Mouse (Mus musculus): ENCODE measurements at regions not wholly inside any gene's neighbourhood (a gene's known extent, or its start where the extent isn't known, plus 50 kb on each side); places are given as distances from the start of the nearest gene placed in this dataset.
"Not testable (repeated sequence)": the region's sequence is repeated elsewhere in the genome, so short reads cannot be mapped to it uniquely, and the experiment has no call there.

DNA sequence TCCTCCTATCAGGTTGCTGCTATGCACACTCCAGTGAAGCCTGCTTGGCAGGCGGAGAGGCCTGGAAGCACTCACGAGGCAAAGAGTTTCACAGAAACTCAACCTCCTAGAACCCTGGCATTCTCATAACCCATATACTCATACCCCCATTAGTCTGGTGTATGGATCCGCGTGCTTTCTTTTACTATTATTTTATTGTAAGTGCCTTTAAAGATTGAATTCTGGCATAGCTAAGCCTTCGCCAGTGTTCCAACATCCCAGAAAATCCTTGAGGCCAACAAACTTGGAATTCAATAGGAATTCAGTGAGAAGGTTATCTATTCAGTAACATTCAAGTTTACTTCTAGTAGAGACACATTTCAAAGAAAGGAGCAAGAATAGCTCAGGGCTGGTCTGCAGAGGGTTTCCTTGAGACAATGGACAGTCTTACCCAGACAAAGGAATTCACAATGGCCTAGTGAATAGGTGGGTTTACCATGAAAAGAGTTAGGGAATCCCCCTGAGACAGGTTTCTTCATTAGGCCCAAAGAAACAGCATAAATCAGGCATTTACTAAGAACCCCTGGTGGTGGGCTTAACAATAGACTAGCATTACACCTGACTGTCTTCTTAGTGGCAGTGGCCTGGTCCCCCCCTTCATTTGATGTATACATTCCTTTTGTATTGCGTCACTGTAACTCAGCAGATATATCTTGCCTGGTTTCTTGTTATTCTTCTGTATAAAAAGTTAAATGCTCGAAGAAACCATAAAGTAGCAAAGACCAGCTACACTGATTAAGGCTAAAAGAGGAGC, 80.8 kb upstream of the Gm15446 start:
- not testable (repeated sequence) for H3K9me3 ChIP-seq (ENCODE audit: low read depth, low read length); DNase-seq; H3K4me1 ChIP-seq (ENCODE audit: insufficient read depth); H3K4me3 ChIP-seq (ENCODE audit: low read depth, low read length); H3K4me2 ChIP-seq; H3K27ac ChIP-seq (ENCODE audit: low read depth); H3K27me3 ChIP-seq (ENCODE audit: insufficient read depth, low read length); ATAC-seq (ENCODE audit: insufficient read depth); H3K36me3 ChIP-seq (ENCODE audit: insufficient read depth); H3K9ac ChIP-seq
- WGBS: 87% methylated on average over 7 of the region's 7 CpGs

DNA sequence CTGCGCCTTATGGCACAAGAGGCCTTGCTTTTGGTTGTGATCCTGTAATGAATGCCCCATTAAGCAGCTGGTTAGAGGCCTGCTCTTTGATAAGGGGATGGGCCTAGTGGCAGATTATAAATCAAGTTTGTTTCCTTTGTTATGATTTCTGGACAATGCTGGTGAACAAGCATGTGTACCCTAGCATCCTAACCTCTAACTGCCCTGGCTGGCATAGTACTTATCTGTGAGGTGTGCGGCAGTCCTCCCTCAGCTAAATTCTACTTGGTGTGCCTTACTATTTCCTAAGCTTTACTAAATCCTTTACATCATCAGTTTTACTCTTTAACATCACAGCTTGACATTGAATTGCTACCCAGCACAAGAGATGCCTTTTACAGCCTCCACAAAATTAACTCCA, 79.0 kb upstream of the Gm15446 start:
- WGBS: 73% methylated on average over 2 of the region's 2 CpGs

DNA sequence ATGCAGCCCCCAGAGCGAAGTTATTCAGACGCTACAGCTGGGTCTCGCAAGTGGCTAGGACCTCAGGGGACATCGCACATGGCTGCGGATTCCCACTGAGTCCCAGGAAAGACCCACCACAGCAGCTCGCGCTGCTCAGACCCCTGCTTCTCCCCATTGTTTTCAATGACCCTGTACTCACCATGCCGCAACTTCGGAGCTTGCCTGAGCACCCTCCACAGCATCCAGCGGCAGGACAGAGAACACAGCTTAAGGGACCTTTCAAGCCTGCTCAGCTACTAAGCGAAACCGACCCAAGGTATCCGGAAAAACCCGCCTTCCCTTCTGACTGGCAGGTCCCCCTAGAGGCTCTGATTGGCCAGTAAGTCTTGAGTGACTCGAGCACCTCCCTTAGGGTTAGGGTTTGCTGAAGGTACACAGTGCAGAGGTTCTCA, 78.4 kb upstream of the Gm15446 start:
- no peak for TF ChIP-seq CTCF (IDR thresholded peaks at IDR 0.05; ENCODE audit: low read depth)
- peak; percentile 95 for ATAC-seq (ENCODE audit: insufficient read depth)
- Histone ChIP-seq H3K4me1 (ENCODE audit: insufficient read depth) (no peaks in the 10 kb centered on the region), H3K4me2 (peak overlapping the region; percentile 59), H3K27ac (ENCODE audit: low read depth) (no peak overlapping the region), H3K9ac (peak overlapping the region; percentile 53), H3K36me3 (ENCODE audit: insufficient read depth) (no peaks in the 10 kb centered on the region), H3K27me3 (ENCODE audit: insufficient read depth, low read length) (no peaks in the 10 kb centered on the region), H3K9me3 (ENCODE audit: low read depth, low read length) (no peaks in the 10 kb centered on the region), H3K4me3 (ENCODE audit: low read depth, low read length) (peak overlapping the region; percentile 42)
- DNase-seq: peak; percentile 80
- WGBS: 3% methylated on average over 15 of the region's 15 CpGs

More for the DNA sequence above, 79.0 kb upstream of the Gm15446 start:
- Histone ChIP-seq H3K4me3 (ENCODE audit: low read depth, low read length) (peak overlapping the region; percentile 42), H3K9ac (peak overlapping the region; percentile 53), H3K4me2 (peak overlapping the region; percentile 59)
- H3K36me3 ChIP-seq (ENCODE audit: insufficient read depth); H3K4me1 ChIP-seq (ENCODE audit: insufficient read depth); DNase-seq; H3K27ac ChIP-seq (ENCODE audit: low read depth); H3K9me3 ChIP-seq (ENCODE audit: low read depth, low read length); ATAC-seq (ENCODE audit: insufficient read depth); H3K27me3 ChIP-seq (ENCODE audit: insufficient read depth, low read length): not testable (repeated sequence)

DNA sequence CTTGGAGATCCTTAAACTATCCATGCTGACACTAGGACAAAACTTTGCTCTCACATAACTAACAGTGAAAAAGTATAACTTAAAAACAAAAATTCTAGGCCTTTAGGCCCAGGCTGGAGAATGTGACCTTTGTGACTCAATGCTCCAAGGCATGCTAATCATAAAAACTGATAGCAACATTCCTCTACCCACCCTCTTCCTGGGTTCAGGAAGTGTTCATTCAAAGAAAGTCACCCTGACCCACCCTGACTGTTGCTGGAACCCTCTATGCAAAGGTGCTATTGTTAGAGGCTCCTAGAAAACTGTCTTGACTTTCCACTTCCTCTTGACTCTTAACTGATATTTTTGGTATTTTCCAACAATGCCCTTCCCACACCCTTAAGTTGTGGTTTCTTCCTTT, 72.0 kb upstream of the Gm15446 start:
- H3K36me3 ChIP-seq (ENCODE audit: insufficient read depth); ATAC-seq (ENCODE audit: insufficient read depth); DNase-seq; H3K4me1 ChIP-seq (ENCODE audit: insufficient read depth); H3K9me3 ChIP-seq (ENCODE audit: low read depth, low read length); H3K27ac ChIP-seq (ENCODE audit: low read depth); H3K4me3 ChIP-seq (ENCODE audit: low read depth, low read length); H3K4me2 ChIP-seq; H3K27me3 ChIP-seq (ENCODE audit: insufficient read depth, low read length); H3K9ac ChIP-seq: not testable (repeated sequence)

DNA sequence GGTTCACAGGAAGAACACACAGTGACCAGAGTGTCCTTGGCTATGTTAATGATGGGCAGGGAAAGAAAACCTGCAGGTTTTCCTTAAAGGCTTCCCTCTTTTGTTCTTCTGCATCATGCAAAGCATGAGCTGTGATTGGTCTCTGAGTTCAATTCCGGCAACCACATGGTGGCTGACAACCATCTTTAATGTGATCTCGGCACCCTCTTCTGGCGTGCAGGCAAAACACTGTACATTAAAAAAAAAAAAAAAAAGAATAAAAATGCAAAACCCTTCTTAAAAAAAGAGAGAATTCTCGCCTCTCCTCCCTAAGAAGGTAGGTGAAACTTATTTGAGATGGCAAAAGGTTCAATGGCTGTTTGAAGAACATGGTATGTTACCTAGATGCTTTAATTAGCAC, 62.8 kb upstream of the Gm15446 start:
- DNase-seq (no peak), ATAC-seq (ENCODE audit: insufficient read depth) (no peak)
- Histone ChIP-seq H3K27ac (ENCODE audit: low read depth) (no peak overlapping the region), H3K9me3 (ENCODE audit: low read depth, low read length) (no peaks in the 10 kb centered on the region), H3K36me3 (ENCODE audit: insufficient read depth) (no peaks in the 10 kb centered on the region), H3K9ac (no peak overlapping the region), H3K4me1 (ENCODE audit: insufficient read depth) (no peaks in the 10 kb centered on the region), H3K27me3 (ENCODE audit: insufficient read depth, low read length) (no peaks in the 10 kb centered on the region), H3K4me3 (ENCODE audit: low read depth, low read length) (no peak overlapping the region), H3K4me2 (no peak overlapping the region)
- TF ChIP-seq CTCF (IDR thresholded peaks at IDR 0.05; ENCODE audit: low read depth): no peak
- 81% methylated on average over 4 of the region's 4 CpGs for WGBS

DNA sequence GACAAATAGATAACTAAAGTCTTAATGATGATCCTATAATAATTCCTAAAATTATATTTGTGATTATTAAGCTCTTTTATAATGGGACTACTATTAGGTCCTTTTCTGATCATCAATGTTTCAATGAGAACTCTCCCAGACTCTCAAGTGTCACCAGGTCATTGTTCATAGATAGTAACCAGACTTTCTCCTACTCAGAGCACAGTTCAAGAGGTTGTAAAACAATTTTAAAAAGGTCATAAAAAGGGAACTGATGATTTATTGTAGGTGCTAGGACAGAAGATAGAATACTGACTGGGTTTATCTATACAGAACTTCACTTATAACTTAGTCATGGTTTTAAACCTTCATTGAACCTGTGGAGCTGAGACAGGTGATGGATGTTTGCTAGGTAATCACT, 58.7 kb upstream of the Gm15446 start:
- H3K4me1 ChIP-seq (ENCODE audit: insufficient read depth); H3K9ac ChIP-seq; H3K4me3 ChIP-seq (ENCODE audit: low read depth, low read length); ATAC-seq (ENCODE audit: insufficient read depth); DNase-seq; H3K27ac ChIP-seq (ENCODE audit: low read depth); H3K27me3 ChIP-seq (ENCODE audit: insufficient read depth, low read length); H3K4me2 ChIP-seq; H3K36me3 ChIP-seq (ENCODE audit: insufficient read depth); H3K9me3 ChIP-seq (ENCODE audit: low read depth, low read length): not testable (repeated sequence)

DNA sequence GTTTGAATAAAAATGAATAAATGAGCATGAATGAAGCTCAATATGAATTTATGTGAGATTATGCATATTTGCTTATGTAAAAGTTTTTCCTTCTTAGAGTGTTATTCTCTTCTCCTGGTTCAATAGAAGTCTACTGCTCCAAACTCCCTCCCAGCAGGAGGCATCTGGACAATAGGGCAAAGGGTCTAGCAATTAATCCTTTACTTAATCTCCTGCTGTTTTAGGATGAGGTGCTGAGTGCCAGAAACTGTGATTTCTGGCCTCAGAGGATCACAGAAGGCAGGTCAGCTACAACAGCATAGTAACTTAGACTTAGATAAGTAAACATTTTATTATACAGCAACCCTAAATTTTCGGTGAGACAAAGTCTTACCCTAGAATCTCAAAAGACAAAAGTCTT, 57.6 kb upstream of the Gm15446 start:
- no peak overlapping the region for H3K4me2 ChIP-seq
- H3K27me3 ChIP-seq (ENCODE audit: insufficient read depth, low read length): no peaks in the 10 kb centered on the region
- no peaks in the 10 kb centered on the region for H3K4me1 ChIP-seq (ENCODE audit: insufficient read depth)
- H3K9me3 ChIP-seq (ENCODE audit: low read depth, low read length): no peaks in the 10 kb centered on the region
- H3K36me3 ChIP-seq (ENCODE audit: insufficient read depth): no peaks in the 10 kb centered on the region
- no peak for DNase-seq
- H3K4me3 ChIP-seq (ENCODE audit: low read depth, low read length): no peak overlapping the region
- ATAC-seq (ENCODE audit: insufficient read depth): no peak
- no peak for TF ChIP-seq CTCF (IDR thresholded peaks at IDR 0.05; ENCODE audit: low read depth)
- WGBS: 71% methylated on average over 1 of the region's 1 CpGs
- H3K27ac ChIP-seq (ENCODE audit: low read depth): no peak overlapping the region
- no peak overlapping the region for H3K9ac ChIP-seq

Measured in lung, embryonic 14.5 days (tissue).